Mouse (Mus musculus) liver, embryonic 11.5 days (tissue): ENCODE results near the gene Ninj1. TPM values are rescaled to one million over a fixed set of nuclear protein-coding genes. Genes with fewer than 3 reads are reported as not detected.

ENCODE experiments used
- ATAC-seq: fragments of 200-750 bp; cut with Nextera tagmentation; replicated peaks from 2 replicates; pipeline ENCODE4 v1.8.0; 2017; ENCODE audit warnings: moderate number of reproducible peaks, mild to moderate bottlenecking, moderate TSS enrichment, moderate library complexity; ENCODE audit not compliant: low FRiP score
- DNase-seq: peaks from one replicate; pipeline ENCODE4 v3.0.0-alpha.2; 2017; ENCODE audit warnings: low spot score
- H3K27ac ChIP-seq: fragments of 300-500 bp; sonication (generic); 2 replicates; pipeline ENCODE4 v1.5.1; 2014; ENCODE audit warnings: mild to moderate bottlenecking, low read depth, low read length, control low read depth
- H3K27me3 ChIP-seq: fragments of 300-500 bp; sonication (generic); replicated peaks from 2 replicates; pipeline ENCODE4 v1.6.1; 2014; ENCODE audit warnings: low read length, mixed read lengths; ENCODE audit not compliant: control insufficient read depth, insufficient read depth
- H3K36me3 ChIP-seq: fragments of 300-500 bp; sonication (generic); 2 replicates; pipeline ENCODE4 v1.6.1; 2014; ENCODE audit warnings: mild to moderate bottlenecking, low read length, moderate library complexity, mixed read lengths; ENCODE audit not compliant: control insufficient read depth, insufficient read depth
- H3K4me1 ChIP-seq: fragments of 300-500 bp; sonication (generic); replicated peaks from 2 replicates; pipeline ENCODE4 v1.6.1; 2014; ENCODE audit warnings: low read length, mixed read lengths; ENCODE audit not compliant: control insufficient read depth, insufficient read depth
- H3K4me2 ChIP-seq: fragments of 300-500 bp; sonication (generic); 2 replicates; pipeline ENCODE4 v1.6.1; 2014; ENCODE audit warnings: mild to moderate bottlenecking, control low read depth, moderate library complexity
- H3K4me3 ChIP-seq: fragments of 300-500 bp; sonication (generic); 2 replicates; pipeline ENCODE4 v1.5.1; 2014; ENCODE audit warnings: low read depth, low read length, control low read depth
- H3K9ac ChIP-seq: fragments of 300-500 bp; sonication (generic); 2 replicates; pipeline ENCODE4 v1.6.1; 2014; ENCODE audit warnings: low read depth, low read length, control low read depth
- H3K9me3 ChIP-seq: fragments of 300-500 bp; sonication (generic); 2 replicates; pipeline ENCODE4 v1.6.1; 2016; ENCODE audit warnings: low read length, inconsistent platforms, mixed read lengths; ENCODE audit not compliant: control insufficient read depth
- WGBS: fragments of 180-500 bp; shearing (Covaris S2); extraction: QIAGEN DNeasy Blood & Tissue Kit; methylation state at CpG from one replicate; pipeline ENCODE4 v1.1.7; 2014; 5-methylcytosine and 5-hydroxymethylcytosine counted together
- polyA plus RNA-seq: library from polyadenylated mRNA; unstranded; fragments of >200 nt; fragmentation: Nextera tagmentation; extraction: Ambion mirVana; gene quantifications from 2 replicates; pipeline ENCODE4 v1.2.1, GENCODE M21; 2014

The Ninj1 gene
- polyA plus RNA-seq, 1 experiment from 2014 or later = 59.8 TPM

DNA sequence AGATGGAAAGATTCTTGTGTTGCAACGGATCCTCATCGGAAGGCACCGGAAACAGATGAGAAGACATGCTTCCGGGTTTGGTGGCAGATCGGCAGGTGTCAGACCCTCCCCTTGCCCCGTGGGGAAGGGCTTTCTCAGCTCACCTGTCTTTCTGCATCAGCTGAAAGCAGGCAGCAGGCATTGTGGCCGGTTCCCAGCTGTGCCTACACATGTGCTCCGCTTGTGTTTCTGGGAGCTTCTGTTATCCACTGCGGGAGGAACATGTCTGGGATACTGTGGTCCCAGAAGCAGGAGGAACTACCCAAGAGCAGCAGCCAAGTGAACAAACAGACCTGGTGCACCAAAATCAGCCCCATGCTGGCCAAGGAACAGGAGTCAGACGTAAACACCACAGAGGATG, 11.8 kb upstream of the Ninj1 start:
- no peaks in the 10 kb centered on the region for H3K27me3 ChIP-seq
- WGBS = 76% methylated on average over 10 of the region's 10 CpGs
- no peak overlapping the region for H3K27ac ChIP-seq
- no peak overlapping the region for H3K4me3 ChIP-seq
- no peaks in the 10 kb centered on the region for H3K9me3 ChIP-seq
- 0 out of 2 replicates have a peak, but pooled peaks cover 3% of the 10 kb centered on the region for H3K4me1 ChIP-seq
- no peak overlapping the region for H3K9ac ChIP-seq
- no peak for ATAC-seq
- DNase-seq = no peak
- H3K36me3 ChIP-seq = no peaks in the 10 kb centered on the region
- H3K4me2 ChIP-seq = no peak overlapping the region

- Histone ChIP-seq H3K4me1 (no peaks in the 10 kb centered on the region; the same call in 1 of the 2 replicates), H3K4me3 (no peak overlapping the region), H3K27me3 (no peaks in the 10 kb centered on the region; the same call in 1 of the 2 replicates), H3K27ac (no peak overlapping the region), H3K4me2 (no peak overlapping the region), H3K9ac (no peak overlapping the region), H3K36me3 (no peaks in the 10 kb centered on the region), H3K9me3 (no peaks in the 10 kb centered on the region)
- no peak for ATAC-seq
- 74% methylated on average over 19 of the region's 19 CpGs for WGBS
- DNase-seq = no peak
These were observed 8.3 kb upstream of the Ninj1 start for GRCm38 (mm10) chr13:49178839-49179585.

DNA sequence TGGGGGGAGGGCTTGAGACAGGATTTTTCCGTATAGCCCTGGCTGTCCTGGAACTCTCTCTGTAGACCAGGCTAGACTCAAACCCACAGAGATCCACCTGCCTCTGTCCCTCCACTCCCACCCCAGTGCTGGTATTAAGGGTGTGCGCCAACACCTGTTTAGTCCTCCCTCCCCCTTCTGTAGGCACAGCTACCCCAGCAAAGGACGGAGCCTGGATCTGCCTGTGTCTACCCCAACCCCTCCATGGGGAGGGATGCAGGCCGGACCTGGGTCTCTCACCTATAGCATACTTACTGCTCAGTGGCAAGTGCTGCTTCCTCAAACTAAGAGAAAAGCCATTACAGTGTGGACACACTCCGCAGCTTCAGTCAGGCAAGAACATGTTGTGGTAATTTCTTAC, 7.0 kb upstream of the Ninj1 start:
- H3K36me3 ChIP-seq = no peaks in the 10 kb centered on the region
- no peak overlapping the region for H3K9ac ChIP-seq
- ATAC-seq (no peak), DNase-seq (no peak)
- H3K4me3 ChIP-seq = no peak overlapping the region
- H3K9me3 ChIP-seq = no peaks in the 10 kb centered on the region
- H3K4me1 ChIP-seq = no peaks in the 10 kb centered on the region; the same call in 1 of the 2 replicates
- WGBS = 64% methylated on average over 5 of the region's 5 CpGs
- no peaks in the 10 kb centered on the region; the same call in 1 of the 2 replicates for H3K27me3 ChIP-seq
- no peak overlapping the region for H3K4me2 ChIP-seq
- no peak overlapping the region for H3K27ac ChIP-seq

DNA sequence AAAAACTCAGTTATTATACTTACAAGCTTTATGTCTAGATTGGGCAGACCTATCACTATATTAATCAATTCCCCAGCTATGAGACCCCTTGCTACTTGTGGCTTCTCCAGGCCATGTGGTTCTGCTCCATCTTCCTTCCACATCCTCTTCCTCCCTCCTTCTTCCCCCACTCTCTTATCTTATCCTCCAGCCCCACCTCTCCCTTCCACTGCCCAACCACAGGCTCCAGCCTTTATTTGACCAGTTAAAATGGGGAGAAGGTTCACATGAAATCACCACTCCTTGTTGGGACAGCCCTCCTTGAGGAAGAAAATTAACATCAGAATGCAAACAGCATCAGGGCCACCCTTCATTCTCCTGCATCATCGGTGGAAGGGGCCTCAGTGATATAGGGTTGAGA, 6.6 kb upstream of the Ninj1 start:
- Histone ChIP-seq H3K36me3 (no peaks in the 10 kb centered on the region), H3K27ac (no peak overlapping the region), H3K4me3 (no peak overlapping the region), H3K27me3 (no peaks in the 10 kb centered on the region; the same call in 1 of the 2 replicates), H3K9me3 (no peaks in the 10 kb centered on the region), H3K4me1 (no peaks in the 10 kb centered on the region; the same call in 1 of the 2 replicates), H3K9ac (no peak overlapping the region), H3K4me2 (no peak overlapping the region)
- ATAC-seq = no peak
- DNase-seq = no peak
- 35% methylated on average over 1 of the region's 1 CpGs for WGBS

GRCm38 (mm10) chr13:49181411-49181984, 5.8 kb upstream of the Ninj1 start:
- H3K27ac ChIP-seq = no peak overlapping the region
- WGBS = 91% methylated on average over 3 of the region's 3 CpGs
- ATAC-seq = no peak
- no peaks in the 10 kb centered on the region for H3K36me3 ChIP-seq
- no peaks in the 10 kb centered on the region; the same call in 1 of the 2 replicates for H3K27me3 ChIP-seq
- no peak overlapping the region for H3K9ac ChIP-seq
- no peak for DNase-seq
- peaks cover 1% of the 10 kb centered on the region for H3K4me1 ChIP-seq
- no peak overlapping the region for H3K4me2 ChIP-seq
- H3K9me3 ChIP-seq = no peaks in the 10 kb centered on the region
- no peak overlapping the region for H3K4me3 ChIP-seq

DNA sequence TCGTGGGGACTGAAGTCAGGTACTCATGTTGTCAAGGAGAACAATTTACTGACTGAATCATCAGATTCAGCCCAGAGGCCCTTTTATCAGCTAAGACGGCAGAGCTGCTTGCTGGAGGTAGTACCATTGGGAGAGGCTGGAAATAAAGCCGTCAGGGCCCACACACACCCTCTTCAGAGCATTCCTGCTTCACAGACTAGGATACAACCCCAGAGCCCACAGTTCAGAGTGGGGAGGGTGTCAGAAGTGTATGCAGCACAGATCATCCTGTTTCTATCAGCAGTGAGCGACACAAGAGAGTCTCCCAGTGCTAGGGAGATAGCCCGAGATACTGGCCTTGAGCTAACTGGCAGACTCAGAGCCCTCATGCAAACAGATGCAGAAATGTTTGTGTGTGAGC, 4.1 kb upstream of the Ninj1 start:
- Histone ChIP-seq H3K9me3 (no peaks in the 10 kb centered on the region), H3K36me3 (no peaks in the 10 kb centered on the region), H3K4me3 (no peak overlapping the region), H3K27ac (no peak overlapping the region), H3K4me1 (peaks cover 9% of the 10 kb centered on the region), H3K27me3 (no peaks in the 10 kb centered on the region; the same call in 1 of the 2 replicates), H3K9ac (no peak overlapping the region), H3K4me2 (no peak overlapping the region)
- 50% methylated on average over 5 of the region's 5 CpGs for WGBS
- DNase-seq (no peak), ATAC-seq (no peak)

GRCm38 (mm10) chr13:49183646-49184045, 3.6 kb upstream of the Ninj1 start:
- DNase-seq (no peak), ATAC-seq (no peak)
- Histone ChIP-seq H3K4me3 (no peak overlapping the region), H3K9ac (no peak overlapping the region), H3K4me2 (no peak overlapping the region), H3K36me3 (no peaks in the 10 kb centered on the region), H3K9me3 (no peaks in the 10 kb centered on the region), H3K27ac (no peak overlapping the region), H3K4me1 (peaks cover 14% of the 10 kb centered on the region), H3K27me3 (no peaks in the 10 kb centered on the region; the same call in 1 of the 2 replicates)
- 60% methylated on average over 5 of the region's 5 CpGs for WGBS

- H3K36me3 ChIP-seq = no peaks in the 10 kb centered on the region
- peak overlapping the region; percentile 80 for H3K9ac ChIP-seq
- peaks cover 45% of the 10 kb centered on the region for H3K4me1 ChIP-seq
- no peak for DNase-seq
- ATAC-seq = peak; percentile 27
- H3K27ac ChIP-seq = peak overlapping the region; percentile 77; the same call in 1 of the 2 replicates
- H3K9me3 ChIP-seq = no peaks in the 10 kb centered on the region
- no peaks in the 10 kb centered on the region for H3K27me3 ChIP-seq
- H3K4me3 ChIP-seq = peak overlapping the region; percentile 88
- H3K4me2 ChIP-seq = peak overlapping the region; percentile 99
- WGBS = 24% methylated on average over 11 of the region's 11 CpGs
These were observed 442 bp upstream of the Ninj1 start for GRCm38 (mm10) chr13:49186798-49187287.
